Mouse (Mus musculus) liver, embryonic 13.5 days (tissue): ENCODE data around the gene Synrg. TPM values are rescaled to one million over a fixed set of nuclear protein-coding genes. Genes with fewer than 3 reads are reported as not detected.

Experiments
- ATAC-seq: fragments of 200-750 bp; cut with Nextera tagmentation; 2 replicates; pipeline ENCODE4 v1.8.0; 2017; ENCODE audit warnings: low read depth, mild to moderate bottlenecking, moderate number of reproducible peaks, moderate library complexity
- DNase-seq: peaks from one replicate; pipeline ENCODE4 v3.0.0; 2022
- H3K27ac ChIP-seq: fragments of 300-500 bp; sonication (generic); 2 replicates; pipeline ENCODE4 v1.5.1; 2015; ENCODE audit warnings: moderate library complexity, mild to moderate bottlenecking, inconsistent platforms
- H3K27me3 ChIP-seq: fragments of 300-500 bp; sonication (generic); 2 replicates; pipeline ENCODE4 v1.6.1; 2015; ENCODE audit warnings: mild to moderate bottlenecking, inconsistent platforms
- H3K36me3 ChIP-seq: fragments of 300-500 bp; sonication (generic); 2 replicates; pipeline ENCODE4 v1.6.1; 2015; ENCODE audit warnings: mild to moderate bottlenecking, inconsistent platforms
- H3K4me1 ChIP-seq: fragments of 300-500 bp; sonication (generic); replicated peaks from 2 replicates; pipeline ENCODE4 v1.6.1; 2015; ENCODE audit warnings: inconsistent platforms
- H3K4me2 ChIP-seq: fragments of 300-500 bp; sonication (generic); 2 replicates; pipeline ENCODE4 v1.6.1; 2015; ENCODE audit warnings: inconsistent platforms, mild to moderate bottlenecking, moderate library complexity
- H3K4me3 ChIP-seq: fragments of 300-500 bp; sonication (generic); replicated peaks from 2 replicates; pipeline ENCODE4 v1.5.1; 2015; ENCODE audit warnings: mild to moderate bottlenecking, inconsistent platforms
- H3K9ac ChIP-seq: fragments of 300-500 bp; sonication (generic); 2 replicates; pipeline ENCODE4 v1.6.1; 2015; ENCODE audit warnings: mild to moderate bottlenecking, inconsistent platforms
- H3K9me3 ChIP-seq: fragments of 300-500 bp; sonication (generic); replicated peaks from 2 replicates; pipeline ENCODE4 v1.6.1; 2016; ENCODE audit warnings: inconsistent platforms
- WGBS: fragments of 180-500 bp; shearing (Covaris S2); methylation state at CpG from one replicate; pipeline ENCODE4 v1.1.7; 2015; ENCODE audit not compliant: insufficient replicate concordance; 5-methylcytosine and 5-hydroxymethylcytosine counted together
- polyA plus RNA-seq: library from polyadenylated mRNA; unstranded; fragments of >200 nt; fragmentation: Nextera tagmentation; extraction: Ambion mirVana; gene quantifications from 2 replicates; pipeline ENCODE4 v1.2.1, GENCODE M21; 2015

Synrg gene
- polyA plus RNA-seq, 1 experiment from 2014 or later, result 5.8 TPM

- H3K4me2 ChIP-seq, result no peak overlapping the region
- H3K4me1 ChIP-seq, result no peaks in the 10 kb centered on the region
- H3K9ac ChIP-seq, result no peak overlapping the region
- ATAC-seq (no peak), DNase-seq (no peak)
- H3K27ac ChIP-seq, result no peak overlapping the region
- H3K9me3 ChIP-seq, result no peaks in the 10 kb centered on the region
- 85% methylated on average over 3 of the region's 3 CpGs for WGBS
- H3K27me3 ChIP-seq, result no peaks in the 10 kb centered on the region
- no peak overlapping the region for H3K4me3 ChIP-seq
- peaks cover 20% of the 10 kb centered on the region for H3K36me3 ChIP-seq
Measured at GRCm38 (mm10) chr11:84080327-84080726, 116.1 kb downstream of the Synrg start.

- no peak for ATAC-seq
- Histone ChIP-seq H3K4me3 (no peak overlapping the region), H3K36me3 (peaks cover 26% of the 10 kb centered on the region), H3K9me3 (no peaks in the 10 kb centered on the region), H3K9ac (no peak overlapping the region), H3K27ac (no peak overlapping the region), H3K4me2 (no peak overlapping the region), H3K27me3 (no peaks in the 10 kb centered on the region), H3K4me1 (no peaks in the 10 kb centered on the region)
- no peak for DNase-seq
- 82% methylated on average over 5 of the region's 5 CpGs for WGBS
Measured at GRCm38 (mm10) chr11:84081901-84082300, 117.7 kb downstream of the Synrg start.

GRCm38 (mm10) chr11:84090572-84090971 lies 126.3 kb downstream of the Synrg start:
- DNase-seq (no peak), ATAC-seq (no peak)
- 87% methylated on average over 8 of the region's 8 CpGs for WGBS
- H3K9ac ChIP-seq, result no peak overlapping the region
- no peaks in the 10 kb centered on the region for H3K9me3 ChIP-seq
- H3K36me3 ChIP-seq, result peaks cover 67% of the 10 kb centered on the region
- H3K4me1 ChIP-seq, result no peaks in the 10 kb centered on the region
- no peak overlapping the region for H3K4me3 ChIP-seq
- H3K27ac ChIP-seq, result no peak overlapping the region
- H3K4me2 ChIP-seq, result no peak overlapping the region
- H3K27me3 ChIP-seq, result no peaks in the 10 kb centered on the region

Other genes starting within 250 kb of the Synrg start
- gene Wfdc21, start 217.5 kb upstream of the Synrg start, polyA plus RNA-seq, result 4.0 and 6.1 TPM in 2 replicates
- 7.8 and 8.2 TPM in 2 replicates for gene Heatr6, start 210.7 kb upstream of the Synrg start, polyA plus RNA-seq
- gene Hnf1b, start 114.4 kb upstream of the Synrg start, polyA plus RNA-seq, result 1.0 and 2.0 TPM in 2 replicates
- gene Ddx52, start 22.4 kb upstream of the Synrg start, polyA plus RNA-seq, result 21.5 and 26.4 TPM in 2 replicates
- 0.68 and 1.3 TPM in 2 replicates for gene Dusp14, start 104.8 kb downstream of the Synrg start, polyA plus RNA-seq
- gene Tada2a, start 165.2 kb downstream of the Synrg start, polyA plus RNA-seq, result 12.8 and 14.5 TPM in 2 replicates
- 4.8 and 6.8 TPM in 2 replicates for gene Acaca, start 165.2 kb downstream of the Synrg start, polyA plus RNA-seq
- gene Gm11437, start 203.0 kb downstream of the Synrg start, polyA plus RNA-seq, result not detected in 2 replicates